Mouse (Mus musculus) heart, embryonic 15.5 days (tissue): ENCODE results near the gene Timm13. TPM values are rescaled to one million over a fixed set of nuclear protein-coding genes. Genes with fewer than 3 reads are reported as not detected.

Source experiments
- ATAC-seq: fragments of 200-750 bp; cut with Nextera tagmentation; replicated peaks from 2 replicates; pipeline ENCODE4 v1.8.0; 2017; ENCODE audit warnings: low read depth, moderate TSS enrichment; ENCODE audit not compliant: insufficient number of reproducible peaks, insufficient read depth, low FRiP score
- H3K27ac ChIP-seq: fragments of 300-500 bp; sonication (generic); 2 replicates; pipeline ENCODE4 v1.5.1; 2015; ENCODE audit warnings: mild to moderate bottlenecking, inconsistent platforms
- H3K27me3 ChIP-seq: fragments of 300-500 bp; sonication (generic); 2 replicates; pipeline ENCODE4 v1.6.1; 2015; ENCODE audit warnings: inconsistent platforms
- H3K36me3 ChIP-seq: fragments of 300-500 bp; sonication (generic); 2 replicates; pipeline ENCODE4 v1.6.1; 2015; ENCODE audit warnings: mild to moderate bottlenecking, inconsistent platforms
- H3K4me1 ChIP-seq: fragments of 300-500 bp; sonication (generic); replicated peaks from 2 replicates; pipeline ENCODE4 v1.6.1; 2015; ENCODE audit warnings: inconsistent platforms
- H3K4me2 ChIP-seq: fragments of 300-500 bp; sonication (generic); 2 replicates; pipeline ENCODE4 v1.6.1; 2015; ENCODE audit warnings: inconsistent platforms, mild to moderate bottlenecking, moderate library complexity
- H3K4me3 ChIP-seq: fragments of 300-500 bp; sonication (generic); 2 replicates; pipeline ENCODE4 v1.5.1; 2015; ENCODE audit warnings: mild to moderate bottlenecking, inconsistent platforms
- H3K9ac ChIP-seq: fragments of 300-500 bp; sonication (generic); 2 replicates; pipeline ENCODE4 v1.6.1; 2015; ENCODE audit warnings: mild to moderate bottlenecking, inconsistent platforms
- H3K9me3 ChIP-seq: fragments of 300-500 bp; sonication (generic); replicated peaks from 2 replicates; pipeline ENCODE4 v1.6.1; 2016; ENCODE audit warnings: inconsistent platforms
- WGBS: fragments of 180-500 bp; shearing (Covaris S2); methylation state at CpG from one replicate; pipeline ENCODE4 v1.1.7; 2015; ENCODE audit warnings: mixed read lengths; 5-methylcytosine and 5-hydroxymethylcytosine counted together
- polyA plus RNA-seq: library from polyadenylated mRNA; unstranded; fragments of >200 nt; fragmentation: Nextera tagmentation; extraction: Ambion mirVana; gene quantifications from 2 replicates; pipeline ENCODE4 v1.2.1, GENCODE M21; 2015

The Timm13 gene
- 269 and 299 TPM in 2 replicates for polyA plus RNA-seq

- H3K27ac ChIP-seq: peak within 1 kb of the TSS; percentile 89
- peak within 1 kb of the TSS; percentile 98 for H3K4me3 ChIP-seq
- peaks cover 30% of the 10 kb centered on the region for H3K36me3 ChIP-seq
- H3K9ac ChIP-seq: peak within 1 kb of the TSS; percentile 95
- H3K4me1 ChIP-seq: peaks cover 31% of the 10 kb centered on the region
- peak within 1 kb of the TSS; percentile 96 for H3K4me2 ChIP-seq
- 0 out of 2 replicates have a peak, but pooled peaks cover 5% of the 10 kb centered on the region for H3K27me3 ChIP-seq
- WGBS: under 1% methylated on average over 72 of the region's 72 CpGs
- peak; percentile 96 for ATAC-seq
- H3K9me3 ChIP-seq: no peaks in the 10 kb centered on the region
Observed at GRCm38 (mm10) chr10:80900318-80901247, at the start of gene Timm13. Timm13 (minus strand) TSS chr10:80900969.

DNA sequence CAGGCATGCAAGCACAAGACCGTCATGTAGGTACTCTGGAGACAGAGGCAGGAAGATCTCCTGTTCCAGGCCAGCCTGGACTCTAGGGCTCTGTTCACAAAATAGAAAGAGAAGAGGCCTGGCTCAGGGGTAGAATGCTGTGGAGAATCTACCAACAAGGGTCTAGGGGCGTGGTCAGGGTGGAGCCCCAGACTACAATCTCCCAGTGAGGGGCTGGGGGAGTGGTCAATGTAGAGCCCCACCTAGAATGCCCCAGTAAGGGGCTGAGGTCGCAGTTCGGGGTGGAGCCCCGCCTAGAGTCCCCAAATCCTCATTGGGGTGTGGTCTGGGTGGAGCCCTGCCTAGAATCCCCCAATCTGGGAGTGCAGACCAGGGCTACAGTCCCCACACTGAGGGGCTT, 49.5 kb upstream of the Timm13 start:
- H3K27me3 ChIP-seq: no peaks in the 10 kb centered on the region
- H3K4me1 ChIP-seq: peaks cover 45% of the 10 kb centered on the region
- no peaks in the 10 kb centered on the region for H3K9me3 ChIP-seq
- no peaks in the 10 kb centered on the region for H3K36me3 ChIP-seq
- H3K9ac ChIP-seq: no peak overlapping the region
- H3K4me3 ChIP-seq: no peak overlapping the region
- no peak overlapping the region for H3K4me2 ChIP-seq
- no peak for ATAC-seq
- no peak overlapping the region for H3K27ac ChIP-seq
- WGBS: 50% methylated on average over 5 of the region's 5 CpGs

DNA sequence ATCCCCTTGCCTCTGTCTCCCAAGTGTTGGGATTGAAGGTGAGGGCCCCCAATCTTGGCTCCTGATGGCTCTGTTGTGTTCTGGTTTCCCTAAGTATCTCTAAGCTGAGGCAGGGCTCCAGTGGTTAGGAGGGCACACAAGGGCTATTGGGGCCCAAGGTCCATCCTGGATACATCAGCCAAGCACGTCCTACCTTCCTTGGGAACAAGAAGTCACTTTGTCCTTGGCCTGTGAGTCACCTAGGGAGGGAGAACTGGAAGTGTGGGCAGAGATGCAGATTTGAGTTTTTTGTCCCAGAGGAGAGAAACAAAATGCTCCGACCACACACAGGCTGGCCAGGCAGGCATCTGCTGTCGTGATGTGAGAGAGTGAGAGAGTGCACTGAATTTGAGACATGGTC, 48.3 kb upstream of the Timm13 start:
- Histone ChIP-seq H3K9me3 (no peaks in the 10 kb centered on the region), H3K27ac (0 out of 2 replicates have a peak overlapping the region, but pooled peaks have one; percentile 73), H3K4me3 (no peak overlapping the region), H3K4me2 (no peak overlapping the region), H3K27me3 (no peaks in the 10 kb centered on the region), H3K4me1 (peaks cover 33% of the 10 kb centered on the region), H3K9ac (no peak overlapping the region), H3K36me3 (no peaks in the 10 kb centered on the region)
- 72% methylated on average over 3 of the region's 3 CpGs for WGBS
- no peak for ATAC-seq

DNA sequence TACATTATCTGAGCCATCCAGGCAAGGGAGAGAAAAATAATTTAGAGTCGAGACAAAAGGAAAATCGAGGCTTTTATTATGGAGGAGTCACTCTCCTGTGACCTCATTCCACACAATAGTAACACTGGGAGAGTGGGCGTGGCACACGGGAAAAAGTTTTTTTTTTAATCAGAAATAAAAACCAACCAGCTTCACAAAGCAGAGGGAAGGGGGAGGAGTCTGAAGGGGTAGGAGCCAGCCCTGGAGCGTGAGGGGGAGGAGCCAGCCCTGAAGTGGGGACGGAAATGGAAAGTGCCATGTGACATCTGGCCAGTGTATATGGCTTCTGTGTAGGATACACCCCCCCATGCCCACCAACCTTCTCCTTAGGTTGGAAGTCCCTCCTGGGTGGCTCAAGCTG, 47.8 kb upstream of the Timm13 start:
- ATAC-seq: peak; percentile 70
- no peak overlapping the region; the same call in 1 of the 2 replicates for H3K9ac ChIP-seq
- no peaks in the 10 kb centered on the region for H3K9me3 ChIP-seq
- H3K27ac ChIP-seq: peak overlapping the region; percentile 73
- H3K4me3 ChIP-seq: no peak overlapping the region
- H3K4me2 ChIP-seq: no peak overlapping the region
- no peaks in the 10 kb centered on the region for H3K36me3 ChIP-seq
- 31% methylated on average over 6 of the region's 6 CpGs for WGBS
- H3K4me1 ChIP-seq: peaks cover 34% of the 10 kb centered on the region
- H3K27me3 ChIP-seq: no peaks in the 10 kb centered on the region

- ATAC-seq: peak; percentile 42; the same call in 1 of the 2 replicates
- Histone ChIP-seq H3K27ac (peak overlapping the region; percentile 73), H3K9ac (no peak overlapping the region)
Observed at GRCm38 (mm10) chr10:80947802-80948201, 47.0 kb upstream of the Timm13 start.

DNA sequence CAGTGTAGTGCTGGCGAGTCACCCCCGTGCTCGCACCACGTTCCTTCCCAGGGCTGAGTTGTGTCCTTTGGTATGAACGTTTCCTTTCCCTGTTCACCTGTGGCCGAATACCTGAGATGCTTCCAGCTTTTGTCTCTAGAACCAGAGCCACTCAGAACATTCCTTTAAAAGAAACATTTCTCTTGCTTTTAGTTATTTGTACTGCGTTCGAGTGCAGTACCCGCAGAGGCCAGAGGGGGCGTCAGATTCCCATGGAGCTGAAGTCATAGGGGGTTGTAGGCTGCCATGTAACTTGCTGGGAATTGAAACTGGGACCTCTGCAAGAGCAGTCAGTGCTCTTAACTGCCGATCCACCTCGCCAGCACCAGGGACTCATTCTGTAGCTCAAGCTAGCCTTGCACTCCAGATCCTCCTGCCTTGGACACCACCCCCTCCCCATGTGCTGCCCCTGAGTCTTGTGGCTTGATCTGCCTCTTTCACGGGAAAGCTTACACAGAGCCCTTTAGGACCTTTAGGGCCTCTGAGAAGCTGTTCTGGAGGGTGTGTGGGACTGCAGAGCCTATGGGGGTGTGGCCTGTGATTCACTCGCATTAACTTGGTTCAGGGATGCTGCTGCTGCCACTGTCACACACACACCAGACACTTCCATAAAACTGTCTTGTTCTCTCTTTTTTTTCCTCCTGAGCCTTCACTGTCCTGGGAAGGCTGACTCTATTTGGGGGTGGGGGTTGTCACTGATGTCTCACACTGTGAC, 46.1 kb upstream of the Timm13 start:
- Histone ChIP-seq H3K4me1 (peaks cover 44% of the 10 kb centered on the region), H3K4me3 (no peak overlapping the region), H3K36me3 (no peaks in the 10 kb centered on the region), H3K9ac (no peak overlapping the region), H3K27ac (peak overlapping the region; percentile 73), H3K9me3 (no peaks in the 10 kb centered on the region), H3K27me3 (no peaks in the 10 kb centered on the region), H3K4me2 (no peak overlapping the region)
- WGBS: 66% methylated on average over 14 of the region's 14 CpGs
- ATAC-seq: no peak

More at GRCm38 (mm10) chr10:80947802-80948201, 47.0 kb upstream of the Timm13 start:
- no peak overlapping the region for H3K4me3 ChIP-seq
- H3K4me1 ChIP-seq: peaks cover 41% of the 10 kb centered on the region
- no peak overlapping the region for H3K4me2 ChIP-seq
- H3K9me3 ChIP-seq: no peaks in the 10 kb centered on the region
- 13% methylated on average over 2 of the region's 2 CpGs for WGBS
- no peaks in the 10 kb centered on the region for H3K36me3 ChIP-seq
- H3K27me3 ChIP-seq: no peaks in the 10 kb centered on the region

GRCm38 (mm10) chr10:80944231-80944630, 43.5 kb upstream of the Timm13 start:
- WGBS: 88% methylated on average over 5 of the region's 5 CpGs

GRCm38 (mm10) chr10:80943701-80944100, 42.9 kb upstream of the Timm13 start:
- H3K4me2 ChIP-seq: no peak overlapping the region
- ATAC-seq: no peak
- WGBS: 43% methylated on average over 9 of the region's 9 CpGs
- H3K9ac ChIP-seq: no peak overlapping the region
- no peak overlapping the region for H3K4me3 ChIP-seq
- H3K36me3 ChIP-seq: no peaks in the 10 kb centered on the region
- H3K27ac ChIP-seq: peak overlapping the region; percentile 37
- peaks cover 70% of the 10 kb centered on the region for H3K4me1 ChIP-seq
- H3K9me3 ChIP-seq: no peaks in the 10 kb centered on the region
- H3K27me3 ChIP-seq: no peaks in the 10 kb centered on the region

More at GRCm38 (mm10) chr10:80944231-80944630, 43.5 kb upstream of the Timm13 start:
- H3K9me3 ChIP-seq: no peaks in the 10 kb centered on the region
- no peaks in the 10 kb centered on the region for H3K36me3 ChIP-seq
- H3K27me3 ChIP-seq: no peaks in the 10 kb centered on the region
- peaks cover 70% of the 10 kb centered on the region for H3K4me1 ChIP-seq
- no peak overlapping the region for H3K4me3 ChIP-seq
- H3K9ac ChIP-seq: no peak overlapping the region
- no peak overlapping the region for H3K27ac ChIP-seq
- no peak for ATAC-seq
- H3K4me2 ChIP-seq: no peak overlapping the region

- no peak overlapping the region for H3K27ac ChIP-seq
- no peaks in the 10 kb centered on the region for H3K9me3 ChIP-seq
- H3K9ac ChIP-seq: no peak overlapping the region
- no peaks in the 10 kb centered on the region for H3K27me3 ChIP-seq
- 55% methylated on average over 8 of the region's 8 CpGs for WGBS
- no peak for ATAC-seq
- H3K4me2 ChIP-seq: no peak overlapping the region
- H3K36me3 ChIP-seq: no peaks in the 10 kb centered on the region
- no peak overlapping the region for H3K4me3 ChIP-seq
- H3K4me1 ChIP-seq: peaks cover 70% of the 10 kb centered on the region
Observed at GRCm38 (mm10) chr10:80942919-80943318, 42.1 kb upstream of the Timm13 start.

GRCm38 (mm10) chr10:80940988-80941347, 40.2 kb upstream of the Timm13 start:
- peak; percentile 37 for ATAC-seq
- Histone ChIP-seq H3K9ac (0 out of 2 replicates have a peak overlapping the region, but pooled peaks have one; percentile 32), H3K9me3 (no peaks in the 10 kb centered on the region), H3K4me1 (peaks cover 73% of the 10 kb centered on the region), H3K36me3 (no peaks in the 10 kb centered on the region), H3K27ac (peak overlapping the region; percentile 99), H3K4me2 (peak overlapping the region; percentile 69), H3K27me3 (no peaks in the 10 kb centered on the region), H3K4me3 (peak overlapping the region; percentile 39; the same call in 1 of the 2 replicates)
- WGBS: 20% methylated on average over 2 of the region's 2 CpGs

DNA sequence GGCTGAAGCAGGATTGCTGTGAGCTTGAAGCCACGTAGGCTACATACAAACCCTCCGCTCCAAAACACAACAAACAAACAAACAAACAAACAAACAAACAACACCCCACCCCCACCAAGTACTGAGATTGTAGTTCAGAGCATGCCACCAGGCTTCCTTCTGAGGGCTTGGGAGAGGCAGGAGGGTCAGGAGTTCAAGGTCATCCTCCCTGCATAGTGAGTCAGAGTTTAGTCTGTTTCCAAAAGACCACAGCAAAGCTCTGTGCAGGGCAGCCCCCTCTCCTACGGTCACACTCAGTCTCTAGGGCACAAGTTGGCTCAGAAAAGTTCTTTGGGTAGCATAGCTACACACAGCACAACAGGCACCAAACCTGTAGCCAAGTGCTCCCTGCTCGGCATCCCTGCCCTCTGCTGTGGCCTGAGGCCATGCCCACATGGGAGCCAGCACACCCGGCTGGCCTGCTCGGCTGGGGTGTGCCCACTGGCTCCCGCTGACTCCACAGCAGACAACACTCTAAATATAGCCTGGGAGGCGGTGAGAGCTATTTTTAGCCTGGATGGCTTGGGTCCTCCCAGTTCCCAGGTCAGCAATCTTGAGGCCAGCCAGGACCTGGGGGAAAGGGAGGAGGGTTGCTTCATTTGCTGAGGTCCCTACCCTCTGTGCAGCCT, 39.7 kb upstream of the Timm13 start:
- H3K9ac ChIP-seq: peak overlapping the region; percentile 45
- no peaks in the 10 kb centered on the region for H3K36me3 ChIP-seq
- H3K27me3 ChIP-seq: no peaks in the 10 kb centered on the region
- H3K4me2 ChIP-seq: peak overlapping the region; percentile 69
- ATAC-seq: peak; percentile 79
- peak overlapping the region; percentile 99 for H3K27ac ChIP-seq
- peaks cover 78% of the 10 kb centered on the region for H3K4me1 ChIP-seq
- no peaks in the 10 kb centered on the region for H3K9me3 ChIP-seq
- 17% methylated on average over 8 of the region's 8 CpGs for WGBS
- peak overlapping the region; percentile 39 for H3K4me3 ChIP-seq
